In genomic region chr4:140030415-140030814, GRCm38 (mm10) we compare ENCODE assay signal across 9 mouse cellular contexts.
DNase-seq lines count a peak whose midpoint lies in the region; ATAC-seq and TF ChIP-seq lines count a peak whose summit lies in the region.
"Had no signal": no experiment of that assay in that cellular context is flagged by ENCODE, and none has a peak within 500 bp of the region (broad histone marks: within the 10 kb centered on the region; RNA-seq: fewer than 3 reads in every experiment).

No protein-coding gene starts in this region.

- H3K4me3 ChIP-seq in CH12.LX (replicated peaks in 1 of 3; ENCODE audit: low read depth in 2 of 3, low read length in 2 of 3, poor library complexity in 1 of 3): no peak overlapping the region
- H3K4me3 ChIP-seq in cerebellum, adult 2 months (replicated peaks; ENCODE audit: insufficient read depth, low read depth, low read length): no peak overlapping the region
- no peak overlapping the region for H3K4me3 ChIP-seq in forebrain, embryonic 16.5 days (replicated peaks; ENCODE audit: low read length)
- H3K4me3 ChIP-seq in liver, embryonic 14.5 days (ENCODE audit: insufficient read depth in 1 of 2, low read depth in 2 of 2, low read length in 2 of 2): no peak overlapping the region
- H3K4me3 ChIP-seq: lung, embryonic 15.5 days had no signal

- TF ChIP-seq RAD21 in CH12.LX (IDR thresholded peaks at IDR 0.05; ENCODE audit: low read depth, low read length): no peak; the same call in 1 of the 2 replicates

- H3K4me1 ChIP-seq in CH12.LX (ENCODE audit: control insufficient read depth in 1 of 2, insufficient read depth in 2 of 2): no peaks in the 10 kb centered on the region
- H3K4me1 ChIP-seq in cerebellum, adult 2 months (ENCODE audit: control insufficient read depth, insufficient read depth, low read length): peaks cover 20% of the 10 kb centered on the region
- H3K4me1 ChIP-seq in forebrain, embryonic 16.5 days (replicated peaks; ENCODE audit: control insufficient read depth, insufficient read depth, low read length): peaks cover 19% of the 10 kb centered on the region
- no peaks in the 10 kb centered on the region for H3K4me1 ChIP-seq in liver, embryonic 14.5 days (replicated peaks; ENCODE audit: control insufficient read depth in 2 of 2, insufficient read depth in 2 of 2, low read length in 1 of 2)
- H3K4me1 ChIP-seq: lung, embryonic 15.5 days had no signal

- no peaks in the 10 kb centered on the region for H3K79me2 ChIP-seq in CH12.LX (replicated peaks; ENCODE audit: control insufficient read depth, extremely low read depth, insufficient read depth, poor library complexity, severe bottlenecking)

- H3K36me3 ChIP-seq in CH12.LX (replicated peaks in 1 of 2; ENCODE audit: control insufficient read depth in 1 of 2, insufficient read depth in 1 of 2, low read length in 1 of 2): no peaks in the 10 kb centered on the region
- H3K36me3 ChIP-seq in forebrain, embryonic 16.5 days (ENCODE audit: control insufficient read depth, insufficient read depth): no peaks in the 10 kb centered on the region
- H3K36me3 ChIP-seq in liver, embryonic 14.5 days (replicated peaks; ENCODE audit: control insufficient read depth, insufficient read depth, low read depth): no peaks in the 10 kb centered on the region
- H3K36me3 ChIP-seq: lung, embryonic 15.5 days had no signal

- H3K27me3 ChIP-seq in CH12.LX (replicated peaks): no peaks in the 10 kb centered on the region
- no peaks in the 10 kb centered on the region for H3K27me3 ChIP-seq in cerebellum, adult 2 months (ENCODE audit: control insufficient read depth, insufficient read depth, low read length)
- H3K27me3 ChIP-seq in forebrain, embryonic 16.5 days (replicated peaks; ENCODE audit: control insufficient read depth, insufficient read depth, low read length): no peaks in the 10 kb centered on the region
- no peaks in the 10 kb centered on the region for H3K27me3 ChIP-seq in liver, embryonic 14.5 days (ENCODE audit: control insufficient read depth, insufficient read depth, low read length)

- H3K9me3 ChIP-seq in CH12.LX (replicated peaks; ENCODE audit: low read length): peaks cover 91% of the 10 kb centered on the region
- no peaks in the 10 kb centered on the region for H3K9me3 ChIP-seq in forebrain, embryonic 16.5 days (ENCODE audit: control insufficient read depth, low read length)
- no peaks in the 10 kb centered on the region for H3K9me3 ChIP-seq in liver, embryonic 14.5 days (ENCODE audit: control insufficient read depth, low read length)
- H3K9me3 ChIP-seq: lung, embryonic 15.5 days had no signal

- no peak for TF ChIP-seq EP300 in CH12.LX (IDR thresholded peaks at IDR 0.05; ENCODE audit: low read length)
- no peak for TF ChIP-seq EP300 in liver, embryonic 14.5 days (IDR thresholded peaks at IDR 0.05; ENCODE audit: low read depth)

- H3K9ac ChIP-seq in CH12.LX (ENCODE audit: insufficient read depth, low read depth): no peak overlapping the region
- no peak overlapping the region for H3K9ac ChIP-seq in forebrain, embryonic 16.5 days (replicated peaks; ENCODE audit: low read depth, low read length)
- H3K9ac ChIP-seq in liver, embryonic 14.5 days (replicated peaks): no peak overlapping the region
- H3K9ac ChIP-seq: lung, embryonic 15.5 days had no signal

- DNase-seq in heart, postnatal 10 days: peak; percentile 21 to 51
- DNase-seq in heart, adult 9 months (ENCODE audit: low spot score in 2 of 2): no peak
- no peak for DNase-seq in CH12.LX (ENCODE audit: extremely low read depth)
- peak; percentile 61 to 75 for DNase-seq in cerebellum, adult 2 months
- DNase-seq in liver, embryonic 14.5 days (ENCODE audit: low read depth in 3 of 3, low spot score in 3 of 3): no peak
- DNase-seq in right cerebral cortex, adult 18-20 months: peak; percentile 34
- DNase-seq in spleen, postnatal 4 days (ENCODE audit: low spot score in 2 of 2): no peak

- intact Hi-C loops in heart, postnatal 10 days (cut with DNase I): no loop called here

- no peak overlapping the region for H3K4me2 ChIP-seq in CH12.LX (ENCODE audit: insufficient read depth, low read depth, poor library complexity, severe bottlenecking)
- H3K4me2 ChIP-seq in forebrain, embryonic 16.5 days (ENCODE audit: low read length): no peak overlapping the region
- H3K4me2 ChIP-seq in liver, embryonic 14.5 days (ENCODE audit: low read depth): no peak overlapping the region
- H3K4me2 ChIP-seq: lung, embryonic 15.5 days had no signal

- no peak for TF ChIP-seq POLR2A in CH12.LX (IDR thresholded peaks at IDR 0.05; ENCODE audit: low read depth, low read length)
- no peak for TF ChIP-seq POLR2A in cerebellum, adult 2 months (IDR thresholded peaks at IDR 0.05; ENCODE audit: borderline replicate concordance, insufficient read depth, low read length)

- 9% methylated on average over 6 of the region's 6 CpGs for WGBS in cerebellum, adult 2 months
- 20% methylated on average over 4 of the region's 6 CpGs for WGBS in forebrain, embryonic 16.5 days
- 27% methylated on average over 6 of the region's 6 CpGs for WGBS in liver, embryonic 14.5 days (ENCODE audit: insufficient replicate concordance)

- ATAC-seq in forebrain, embryonic 16.5 days: peak; percentile 80
- ATAC-seq in liver, embryonic 14.5 days (ENCODE audit: insufficient read depth): no peak

- H3K27ac ChIP-seq in CH12.LX (ENCODE audit: insufficient read depth, low read depth): no peak overlapping the region
- H3K27ac ChIP-seq in cerebellum, adult 2 months (ENCODE audit: insufficient read depth, low read length): no peak overlapping the region
- H3K27ac ChIP-seq in forebrain, embryonic 16.5 days (ENCODE audit: low read length): peak overlapping the region; percentile 75
- H3K27ac ChIP-seq in liver, embryonic 14.5 days: no peak overlapping the region
- H3K27ac ChIP-seq: lung, embryonic 15.5 days had no signal

- dilution Hi-C loops in CH12.LX (cut with MboI; ENCODE audit: extremely low pct_ligation_motif_present, extremely low pct_unique_long_range_greater_than_20kb, low sequenced_read_pairs): no loop called here

- TF ChIP-seq CTCF in CH12.LX (conservative IDR thresholded peaks at IDR 0.05 in 1 of 2, IDR thresholded peaks at IDR 0.05 in 1 of 2; ENCODE audit: low read depth in 2 of 2, low read length in 2 of 2): peak in 1 of 2 experiments; percentile 24; a peak in 2 of 4 replicates
- TF ChIP-seq CTCF in cerebellum, adult 2 months (IDR thresholded peaks at IDR 0.05; ENCODE audit: borderline replicate concordance, insufficient read depth, low read depth, low read length): peak; percentile 81
- peak; percentile 75 for TF ChIP-seq CTCF in liver, embryonic 14.5 days (IDR thresholded peaks at IDR 0.05; ENCODE audit: low read depth)

- in situ Hi-C loops in CH12.LX (cut with MboI; ENCODE audit: low pct_ligation_motif_present, low pct_unique_long_range_greater_than_20kb, low sequenced_read_pairs): no loop called here

TF ChIP-seq in CH12.LX, 34 proteins besides CTCF, POLR2A, EP300 and RAD21:
- no peak for TF ChIP-seq JUND (conservative IDR thresholded peaks at IDR 0.05; ENCODE audit: low read depth, low read length)
- 0 out of 2 replicates have a peak, but pooled peaks have one; percentile 11 for TF ChIP-seq SMC3 (IDR thresholded peaks at IDR 0.05; ENCODE audit: low read depth, low read length)

Comparison
In these comparisons a context has a peak if more than half of its experiments do, and no peak if none do; other contexts are left out.
1. DNase-seq: peak in heart, postnatal 10 days (2 of 2), cerebellum, adult 2 months (2 of 2) and right cerebral cortex, adult 18-20 months (single experiment); none in heart, adult 9 months (0 of 2), CH12.LX (single experiment), liver, embryonic 14.5 days (0 of 3) and spleen, postnatal 4 days (0 of 2).